Mouse (Mus musculus) kidney, postnatal 0 days (tissue): ENCODE data around the gene Tenm4. TPM values are rescaled to one million over a fixed set of nuclear protein-coding genes. Genes with fewer than 3 reads are reported as not detected.

ENCODE experiments used
- ATAC-seq: fragments of 200-750 bp; cut with Nextera tagmentation; replicated peaks from 2 replicates; pipeline ENCODE4 v1.8.0; 2017; ENCODE audit warnings: low read depth, moderate number of reproducible peaks, moderate TSS enrichment, moderate library complexity; ENCODE audit not compliant: low FRiP score
- DNase-seq: peaks from one replicate; pipeline ENCODE4 v3.0.0-alpha.2; 2016; ENCODE audit warnings: low spot score
- H3K27ac ChIP-seq: fragments of 300-500 bp; sonication (generic); 2 replicates; pipeline ENCODE4 v1.5.1; 2014; ENCODE audit warnings: mild to moderate bottlenecking
- H3K27me3 ChIP-seq: fragments of 300-500 bp; sonication (generic); 2 replicates; pipeline ENCODE4 v1.6.1; 2014; ENCODE audit warnings: low read length, mixed read lengths; ENCODE audit not compliant: insufficient read depth
- H3K36me3 ChIP-seq: fragments of 300-500 bp; sonication (generic); 2 replicates; pipeline ENCODE4 v1.6.1; 2014; ENCODE audit warnings: low read length, mixed read lengths; ENCODE audit not compliant: insufficient read depth
- H3K4me1 ChIP-seq: fragments of 300-500 bp; sonication (generic); replicated peaks from 2 replicates; pipeline ENCODE4 v1.6.1; 2014; ENCODE audit warnings: antibody characterized with exemption, low read length, mixed read lengths; ENCODE audit not compliant: insufficient read depth
- H3K4me2 ChIP-seq: fragments of 300-500 bp; sonication (generic); 2 replicates; pipeline ENCODE4 v1.6.1; 2014; ENCODE audit warnings: mild to moderate bottlenecking, low read length, moderate library complexity, mixed read lengths
- H3K4me3 ChIP-seq: fragments of 300-500 bp; sonication (generic); replicated peaks from 2 replicates; pipeline ENCODE4 v1.5.1; 2014; ENCODE audit warnings: low read depth, low read length
- H3K9ac ChIP-seq: fragments of 300-500 bp; sonication (generic); 2 replicates; pipeline ENCODE4 v1.6.1; 2014; ENCODE audit warnings: low read depth, low read length
- H3K9me3 ChIP-seq: fragments of 300-500 bp; sonication (generic); replicated peaks from 2 replicates; pipeline ENCODE4 v1.6.1; 2016; ENCODE audit warnings: low read length, inconsistent platforms, mixed read lengths
- CTCF ChIP-seq: IDR thresholded peaks from 2 replicates; pipeline ENCODE4 v1.5.1; 2016; ENCODE audit warnings: antibody characterized with exemption, low read depth, mild to moderate bottlenecking, moderate library complexity
- WGBS: fragments of 180-500 bp; shearing (Covaris S2); extraction: QIAGEN DNeasy Blood & Tissue Kit; methylation state at CpG from one replicate; pipeline ENCODE4 v1.1.7; 2014; 5-methylcytosine and 5-hydroxymethylcytosine counted together
- polyA plus RNA-seq: library from polyadenylated mRNA; unstranded; fragments of >200 nt; fragmentation: Nextera tagmentation; extraction: Ambion mirVana; gene quantifications from 2 replicates; pipeline ENCODE4 v1.2.1, GENCODE M21; 2015

Tenm4 gene
- polyA plus RNA-seq, 1 experiment from 2014 or later: 22.6 TPM

- ATAC-seq (no peak), DNase-seq (peak; percentile 6)
- H3K4me2 ChIP-seq: no peak overlapping the region
- no peak overlapping the region for H3K4me3 ChIP-seq
- no peaks in the 10 kb centered on the region for H3K36me3 ChIP-seq
- H3K9me3 ChIP-seq: no peaks in the 10 kb centered on the region
- no peak overlapping the region for H3K9ac ChIP-seq
- H3K4me1 ChIP-seq: no peaks in the 10 kb centered on the region; the same call in 1 of the 2 replicates
- WGBS: 37% methylated on average over 6 of the region's 6 CpGs
- H3K27ac ChIP-seq: no peak overlapping the region
- H3K27me3 ChIP-seq: no peaks in the 10 kb centered on the region
- TF ChIP-seq CTCF: no peak
These were observed 212.9 kb downstream of the Tenm4 start for GRCm38 (mm10) chr7:96383686-96384528.

- no peak overlapping the region for H3K4me2 ChIP-seq
- ATAC-seq (peak; percentile 66), DNase-seq (no peak)
- H3K27ac ChIP-seq: no peak overlapping the region
- H3K9ac ChIP-seq: no peak overlapping the region
- no peaks in the 10 kb centered on the region; the same call in 1 of the 2 replicates for H3K4me1 ChIP-seq
- WGBS: 67% methylated on average over 11 of the region's 11 CpGs
- H3K4me3 ChIP-seq: no peak overlapping the region
- no peaks in the 10 kb centered on the region for H3K36me3 ChIP-seq
- H3K9me3 ChIP-seq: no peaks in the 10 kb centered on the region
- no peak for TF ChIP-seq CTCF
- no peaks in the 10 kb centered on the region for H3K27me3 ChIP-seq
These were observed 213.9 kb downstream of the Tenm4 start for GRCm38 (mm10) chr7:96384726-96385500.

- no peak for DNase-seq
- H3K27ac ChIP-seq: no peak overlapping the region
- no peak overlapping the region for H3K4me2 ChIP-seq
- no peak overlapping the region for H3K4me3 ChIP-seq
- no peak for TF ChIP-seq CTCF
- no peak for ATAC-seq
- H3K4me1 ChIP-seq: no peaks in the 10 kb centered on the region; the same call in 1 of the 2 replicates
- no peak overlapping the region for H3K9ac ChIP-seq
- no peaks in the 10 kb centered on the region for H3K9me3 ChIP-seq
- H3K27me3 ChIP-seq: no peaks in the 10 kb centered on the region
- 83% methylated on average over 7 of the region's 7 CpGs for WGBS
- no peaks in the 10 kb centered on the region for H3K36me3 ChIP-seq
These were observed 214.8 kb downstream of the Tenm4 start for GRCm38 (mm10) chr7:96385850-96386249.

GRCm38 (mm10) chr7:96390034-96390670 is 219.1 kb downstream of the Tenm4 start:
- H3K4me3 ChIP-seq: no peak overlapping the region
- WGBS: 44% methylated on average over 6 of the region's 6 CpGs
- H3K4me1 ChIP-seq: no peaks in the 10 kb centered on the region
- no peak overlapping the region for H3K9ac ChIP-seq
- H3K27ac ChIP-seq: no peak overlapping the region
- H3K36me3 ChIP-seq: no peaks in the 10 kb centered on the region
- TF ChIP-seq CTCF: no peak
- no peaks in the 10 kb centered on the region for H3K27me3 ChIP-seq
- H3K9me3 ChIP-seq: no peaks in the 10 kb centered on the region
- peak; percentile 18 for DNase-seq
- ATAC-seq: no peak
- no peak overlapping the region for H3K4me2 ChIP-seq

DNA sequence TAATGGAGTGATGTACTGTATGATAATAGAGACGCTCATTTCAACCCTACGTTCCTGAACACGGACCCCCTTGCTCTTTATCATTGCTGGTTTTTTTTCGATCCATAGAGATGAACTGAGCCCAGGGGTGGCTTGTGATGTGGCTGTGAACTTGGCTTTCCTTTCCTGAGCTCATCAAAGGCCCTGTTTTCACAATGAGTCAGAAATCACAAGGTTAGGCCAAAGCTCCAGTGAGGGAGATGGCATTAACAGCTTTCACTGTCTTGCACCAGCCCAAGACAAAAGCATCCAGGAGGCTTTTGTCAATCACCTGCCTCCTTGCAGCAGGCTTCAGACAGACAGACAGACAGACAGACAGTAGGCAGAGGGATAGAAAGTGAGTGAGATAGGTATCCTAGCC is 219.8 kb downstream of the Tenm4 start:
- no peaks in the 10 kb centered on the region for H3K4me1 ChIP-seq
- WGBS: 83% methylated on average over 4 of the region's 4 CpGs
- H3K27me3 ChIP-seq: no peaks in the 10 kb centered on the region
- no peak overlapping the region for H3K27ac ChIP-seq
- no peaks in the 10 kb centered on the region for H3K36me3 ChIP-seq
- no peak overlapping the region for H3K4me3 ChIP-seq
- no peak for ATAC-seq
- H3K9ac ChIP-seq: no peak overlapping the region
- DNase-seq: no peak
- TF ChIP-seq CTCF: no peak
- H3K9me3 ChIP-seq: no peaks in the 10 kb centered on the region
- no peak overlapping the region for H3K4me2 ChIP-seq

DNA sequence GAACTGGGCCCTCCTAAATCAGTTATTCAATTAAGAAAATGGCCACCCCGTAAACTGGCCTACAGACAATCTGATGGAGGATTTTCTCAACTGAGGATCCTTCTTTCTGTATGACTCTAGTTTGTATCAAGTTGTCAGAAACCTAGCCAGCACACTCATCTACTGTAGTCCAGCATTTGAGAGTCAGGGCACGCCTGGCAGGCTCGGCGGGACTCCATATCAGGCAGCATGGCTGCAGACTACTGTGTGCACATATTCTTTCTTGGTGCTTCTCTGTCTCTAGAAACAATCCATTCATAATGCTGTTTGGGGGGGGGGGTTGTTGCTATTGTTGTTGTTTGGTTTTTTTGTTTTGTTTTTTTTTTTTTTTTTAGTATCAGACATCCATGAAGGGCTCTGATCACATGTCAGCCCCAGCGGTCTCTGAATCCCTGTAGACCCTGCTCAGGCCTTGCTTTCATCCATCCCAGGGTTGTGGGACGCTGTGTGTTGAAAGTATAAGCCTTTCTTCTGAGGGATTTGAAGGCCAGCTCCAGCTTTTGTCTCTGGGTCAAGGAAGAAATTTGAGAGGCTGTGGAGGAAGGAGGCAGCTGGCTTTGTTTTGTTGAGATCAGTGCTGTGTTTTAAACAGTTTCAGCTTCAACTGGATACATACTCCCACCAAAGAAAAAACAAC is 220.9 kb downstream of the Tenm4 start:
- no peak overlapping the region for H3K4me3 ChIP-seq
- no peak overlapping the region for H3K9ac ChIP-seq
- ATAC-seq: no peak
- H3K27ac ChIP-seq: no peak overlapping the region
- no peak for TF ChIP-seq CTCF
- DNase-seq: no peak
- WGBS: 79% methylated on average over 6 of the region's 6 CpGs
- H3K36me3 ChIP-seq: no peaks in the 10 kb centered on the region
- no peaks in the 10 kb centered on the region for H3K9me3 ChIP-seq
- no peak overlapping the region for H3K4me2 ChIP-seq
- no peaks in the 10 kb centered on the region for H3K27me3 ChIP-seq
- no peaks in the 10 kb centered on the region for H3K4me1 ChIP-seq
